Mouse (Mus musculus): Measurements from ENCODE around the gene Ptpn11.

GRCm38 (mm10) chr5:121119331-121120034, 71.7 kb downstream of the Ptpn11 start:
- TF ChIP-seq CTCF (IDR thresholded peaks at IDR 0.05; ENCODE audit: control insufficient read depth, insufficient read depth, insufficient read length): no peak
- TF ChIP-seq MYOG (IDR thresholded peaks at IDR 0.05; ENCODE audit: control insufficient read depth, extremely low read depth, insufficient read length): no peak
- TF ChIP-seq FOSL1 (IDR thresholded peaks at IDR 0.05; ENCODE audit: insufficient read depth, low read length, poor library complexity, severe bottlenecking): no peak
- TF ChIP-seq MYOD1 (IDR thresholded peaks at IDR 0.05; ENCODE audit: control insufficient read depth, insufficient read length, low read depth): no peak
- TF ChIP-seq CEBPB (IDR thresholded peaks at IDR 0.05; ENCODE audit: low read depth): no peak
